Mouse (Mus musculus) neural tube, embryonic 12.5 days (tissue): Measurements from ENCODE around the gene Il4ra. TPM values are rescaled to one million over a fixed set of nuclear protein-coding genes. Genes with fewer than 3 reads are reported as not detected.

Experiments
- polyA plus RNA-seq: library from polyadenylated mRNA; unstranded; fragments of >200 nt; fragmentation: Nextera tagmentation; extraction: Ambion mirVana; gene quantifications from 2 replicates; pipeline ENCODE4 v1.2.1, GENCODE M21; 2016

The Il4ra gene
- polyA plus RNA-seq, 1 experiment from 2014 or later, result 5.1 TPM

Other genes with a start within 250 kb of the Il4ra start
- gene Kdm8, start 107.4 kb upstream of the Il4ra start, polyA plus RNA-seq, result 9.2 and 10.1 TPM in 2 replicates
- gene Nsmce1, start 60.5 kb upstream of the Il4ra start, polyA plus RNA-seq, result 98.8 and 108 TPM in 2 replicates
- 0.27 and 0.35 TPM in 2 replicates for gene Il21r, start 51.3 kb downstream of the Il4ra start, polyA plus RNA-seq
- gene Gtf3c1, start 155.7 kb downstream of the Il4ra start, polyA plus RNA-seq, result 44.9 and 46.8 TPM in 2 replicates
- gene D430042O09Rik, start 155.8 kb downstream of the Il4ra start, polyA plus RNA-seq, result 8.7 and 9.7 TPM in 2 replicates